Mouse (Mus musculus) small intestine, adult 2 months (tissue): ENCODE results near the gene Frem2.

Experiments
- CTCF ChIP-seq: fragments of 200-500 bp; IDR thresholded peaks from 2 replicates; pipeline ENCODE4 v1.5.1; 2012; ENCODE audit warnings: low read depth, mild to moderate bottlenecking, control low read depth, inconsistent platforms, low read length, moderate library complexity, mixed read lengths; ENCODE audit not compliant: insufficient replicate concordance, insufficient read length; ENCODE audit errors: extremely low read depth
- POLR2A ChIP-seq: fragments of 200-500 bp; IDR thresholded peaks from 2 replicates; pipeline ENCODE4 v1.6.1; 2012; ENCODE audit warnings: low read depth, mild to moderate bottlenecking, control low read depth, inconsistent platforms, low read length, moderate library complexity

DNA sequence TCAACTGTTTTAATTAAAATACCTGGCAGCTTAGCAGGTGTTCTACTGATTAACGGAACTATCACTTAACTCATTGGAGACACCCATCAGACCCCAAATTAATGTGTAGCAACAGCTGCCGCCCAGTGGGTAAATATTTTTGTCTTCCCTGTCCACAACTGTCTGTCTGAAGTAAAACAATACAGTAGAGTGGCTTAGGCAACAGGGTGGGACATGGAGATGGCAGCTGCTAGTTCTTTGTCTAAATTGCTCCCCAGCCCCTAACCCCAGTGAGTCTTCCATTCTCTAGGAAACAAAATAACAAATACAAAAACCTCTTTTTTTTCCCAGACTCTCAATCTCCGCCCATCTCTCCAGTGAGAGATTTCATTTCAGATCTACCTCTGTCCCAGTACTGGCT lies 36.2 kb downstream of the Frem2 start:
- no peak for TF ChIP-seq POLR2A
- TF ChIP-seq CTCF = no peak
